Mouse (Mus musculus) gastrocnemius, postnatal 4 days (tissue): ENCODE measurements at regions not wholly inside any gene's neighbourhood (a gene's known extent, or its start where the extent isn't known, plus 50 kb on each side); places are given as distances from the start of the nearest gene placed in this dataset.
"Not testable (repeated sequence)": the region's sequence is repeated elsewhere in the genome, so short reads cannot be mapped to it uniquely, and the experiment has no call there.

Experiments used
- DNase-seq, 2 experiments: peaks; one replicate each; pipeline ENCODE4 v3.0.0; 2021 to 2022; ENCODE audit warnings: low spot score in 2 of 2, mixed read lengths in 2 of 2

DNA sequence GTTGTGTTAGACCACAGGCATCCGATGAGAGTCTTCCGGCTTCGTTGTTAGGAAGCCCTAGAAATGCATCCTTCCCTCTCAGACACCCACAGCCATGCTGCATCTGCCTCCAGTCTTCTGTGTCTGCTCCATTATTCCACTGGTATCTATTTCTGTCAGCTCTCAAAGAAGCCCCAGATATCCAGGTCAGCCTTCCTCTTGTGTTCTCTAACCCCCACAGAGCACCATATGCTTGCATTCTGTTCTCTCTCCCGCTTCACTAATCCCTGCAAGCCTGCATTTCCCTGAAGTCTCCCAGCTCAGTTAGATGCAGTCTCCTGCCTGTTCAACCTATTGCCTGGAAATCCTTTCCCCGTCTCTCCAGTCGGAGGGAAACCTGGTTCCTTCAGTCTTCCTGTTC lies 53.6 kb upstream of the Wdfy3 start:
- DNase-seq: no peak

DNA sequence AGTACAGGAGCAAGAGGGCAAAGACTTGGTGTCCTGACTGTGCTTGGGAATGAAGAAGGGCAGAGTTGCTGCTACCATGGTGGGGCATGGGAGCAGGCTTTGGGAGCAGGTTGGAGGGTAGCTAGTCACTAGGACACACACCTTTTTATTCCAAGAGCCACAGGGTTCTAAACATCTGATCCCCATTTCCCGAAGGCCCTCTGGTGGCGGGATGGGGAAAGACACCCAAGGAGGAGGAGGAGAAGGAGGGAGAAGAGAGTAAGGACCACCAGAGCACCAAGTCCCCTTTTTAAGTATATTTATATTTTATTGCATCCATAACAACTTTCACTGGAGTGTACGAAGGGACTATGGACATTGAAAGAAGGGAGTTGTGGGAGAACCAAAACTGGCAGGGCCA lies 57.0 kb upstream of the Wdfy3 start:
- DNase-seq: peak; percentile 27 to 29

DNA sequence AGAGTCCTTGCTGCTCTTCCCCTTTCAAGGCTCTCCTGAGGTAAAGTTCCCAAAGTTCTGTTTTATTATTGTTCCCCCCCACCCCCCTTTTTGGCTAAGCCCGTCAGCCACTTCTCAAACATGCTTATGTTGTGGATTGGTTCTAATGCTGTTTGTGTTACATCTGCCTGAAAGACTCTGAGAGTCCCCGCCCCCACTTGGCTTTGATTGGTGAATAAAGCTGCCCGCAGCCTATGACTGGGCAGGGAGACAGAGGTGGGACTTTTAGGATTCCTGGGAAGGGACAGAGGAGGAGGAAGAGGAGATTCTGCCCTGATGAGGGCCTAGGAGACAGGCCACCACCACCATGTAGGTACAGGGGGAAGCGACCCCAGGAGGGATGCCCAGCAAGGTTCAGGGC lies 78.3 kb upstream of the Wdfy3 start:
- DNase-seq: no peak

DNA sequence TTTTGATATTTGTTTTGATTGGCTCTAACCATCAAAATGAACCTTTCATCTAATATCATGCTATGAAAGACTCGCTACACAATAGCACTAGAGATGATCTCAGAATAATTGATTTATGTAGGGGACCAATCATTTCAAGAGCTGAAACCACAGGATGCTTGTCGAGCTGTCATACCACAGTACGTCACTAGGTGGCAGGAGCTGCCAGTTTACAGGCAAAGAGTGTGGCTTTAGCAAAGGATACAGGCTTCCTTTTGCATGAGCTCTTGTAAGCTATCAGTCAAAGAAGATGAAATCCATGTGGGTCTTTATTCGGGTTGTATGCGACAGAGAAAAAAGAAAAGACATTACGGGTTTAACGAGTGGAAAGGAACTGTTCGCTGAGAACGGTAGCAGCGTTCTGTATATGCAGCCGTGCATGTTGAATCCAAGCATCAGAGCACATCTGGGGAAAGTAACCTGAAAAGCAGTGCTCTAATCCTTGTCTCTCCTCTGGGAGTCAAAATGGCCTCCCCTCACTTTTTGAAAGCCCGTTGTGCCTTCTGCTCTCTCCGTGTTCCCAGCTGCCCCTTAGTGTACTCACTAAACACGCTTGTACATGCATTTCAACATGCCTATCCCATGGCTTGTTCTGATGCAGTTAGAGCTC lies 79.9 kb upstream of the Wdfy3 start:
- DNase-seq: peak; percentile 31 to 72

DNA sequence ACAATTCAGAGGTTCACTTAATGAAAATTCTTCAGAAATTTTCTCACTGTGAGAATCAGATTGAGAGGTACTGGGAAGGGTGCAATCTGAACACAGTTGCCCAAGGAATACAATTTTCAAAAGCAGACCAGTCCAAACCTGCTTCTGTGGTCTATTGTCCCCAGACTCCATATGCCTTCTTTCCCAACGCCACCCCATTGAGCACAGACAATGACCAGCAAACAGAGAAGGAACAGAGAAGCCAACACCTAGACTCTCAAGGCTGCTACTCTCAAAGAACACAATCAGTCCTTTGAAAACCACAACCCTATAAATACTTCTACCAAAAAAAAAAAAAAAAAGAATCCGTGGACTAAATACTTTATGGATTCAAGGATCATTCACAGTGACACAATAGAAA lies 89.9 kb upstream of the Wdfy3 start:
- DNase-seq: no peak

DNA sequence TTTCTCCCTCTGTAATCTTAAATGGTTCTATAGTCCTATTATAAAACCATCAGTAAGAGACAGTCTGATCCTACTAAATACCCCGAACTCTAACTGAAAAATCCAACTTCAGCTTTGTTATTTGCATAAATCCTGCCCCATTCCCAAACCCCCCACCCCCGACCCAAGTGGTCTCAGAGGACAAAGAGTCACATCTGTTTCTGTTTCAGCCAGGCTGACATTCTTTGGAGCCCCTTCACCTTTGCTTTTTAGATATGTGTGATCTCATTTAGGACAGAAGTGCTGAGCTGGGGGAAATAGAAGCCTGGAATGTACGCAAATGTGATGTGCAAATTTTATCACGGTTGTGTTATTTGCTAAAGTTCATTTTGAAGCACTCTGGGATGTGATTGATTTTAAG lies 98.3 kb upstream of the Wdfy3 start:
- DNase-seq: no peak

DNA sequence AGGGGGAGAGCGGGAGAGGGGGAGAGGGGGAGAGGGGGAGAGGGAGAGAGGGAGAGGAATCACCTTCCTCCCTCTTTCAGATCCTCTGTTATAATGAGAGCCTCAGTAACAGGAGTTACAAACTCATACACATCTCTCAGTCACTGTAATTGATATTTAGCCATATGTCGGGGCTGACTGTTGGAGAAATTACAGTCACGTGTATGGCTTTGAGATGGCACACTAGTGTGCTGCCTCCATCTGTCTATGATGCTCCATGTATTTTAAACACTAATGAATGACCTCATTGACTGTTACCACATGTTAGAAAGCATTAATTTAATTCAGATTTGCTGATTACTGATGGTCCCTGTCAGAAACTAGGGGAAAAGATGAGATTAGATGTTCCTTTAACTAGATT lies 102.1 kb upstream of the Wdfy3 start:
- DNase-seq: no peak

DNA sequence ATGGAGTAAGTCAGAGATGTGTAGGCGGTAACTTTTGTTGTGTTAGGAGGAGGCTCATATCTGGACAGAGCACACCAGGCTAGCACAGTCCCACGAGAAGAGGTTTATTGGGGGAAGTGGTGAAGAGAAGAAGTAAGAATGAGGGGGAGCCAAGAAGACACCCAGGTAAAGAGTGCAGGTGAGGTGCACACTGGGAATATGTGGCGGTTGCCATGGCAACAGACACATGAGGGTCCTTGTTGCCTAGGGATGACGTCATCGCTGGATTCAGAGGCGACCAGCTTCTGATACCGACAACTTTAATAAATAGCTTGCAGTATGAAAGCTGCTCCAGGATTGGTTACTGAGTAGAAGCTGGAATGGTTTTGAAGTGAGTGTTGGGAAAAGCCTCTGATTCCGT lies 110.5 kb upstream of the Wdfy3 start:
- DNase-seq: no peak

DNA sequence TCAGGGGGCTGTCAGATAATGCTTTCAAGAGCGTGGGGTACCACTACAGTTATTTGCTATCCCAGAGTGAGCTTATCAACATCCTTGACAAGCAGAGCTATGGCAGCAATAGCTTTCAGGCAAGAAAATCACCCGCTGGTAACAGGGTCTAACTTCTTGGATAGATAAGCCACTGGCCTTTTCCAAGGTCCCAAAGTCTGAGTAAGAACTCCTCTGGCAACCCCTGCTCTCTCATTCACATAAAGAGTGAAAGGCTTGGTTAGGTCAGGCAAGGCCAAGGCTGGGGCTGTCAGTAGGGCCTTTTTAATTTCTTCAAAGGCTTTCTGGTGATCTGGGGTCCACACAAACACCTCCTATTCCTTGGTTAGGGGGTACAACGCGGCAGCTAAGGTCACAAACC lies 119.2 kb upstream of the Wdfy3 start:
- not testable (repeated sequence) for DNase-seq

DNA sequence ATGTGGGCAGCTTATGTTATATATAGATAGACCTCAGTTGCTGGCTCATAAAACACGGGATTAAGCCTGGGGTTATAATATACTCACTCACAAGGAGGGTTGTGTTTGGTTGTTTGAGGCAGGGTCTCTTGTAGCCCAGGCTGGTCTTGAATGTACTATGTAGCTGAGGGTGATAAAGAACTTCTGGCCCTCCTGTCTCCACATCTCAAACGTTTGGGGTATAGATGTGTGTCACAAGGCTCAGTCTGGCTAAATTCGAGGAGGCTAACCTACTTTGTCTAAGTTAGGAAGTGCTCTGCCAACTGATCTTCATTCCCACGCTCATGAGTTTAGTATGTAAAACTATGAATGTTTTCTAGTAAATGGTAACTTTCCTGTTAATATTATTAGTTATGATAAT lies 136.7 kb upstream of the Wdfy3 start:
- no peak for DNase-seq

DNA sequence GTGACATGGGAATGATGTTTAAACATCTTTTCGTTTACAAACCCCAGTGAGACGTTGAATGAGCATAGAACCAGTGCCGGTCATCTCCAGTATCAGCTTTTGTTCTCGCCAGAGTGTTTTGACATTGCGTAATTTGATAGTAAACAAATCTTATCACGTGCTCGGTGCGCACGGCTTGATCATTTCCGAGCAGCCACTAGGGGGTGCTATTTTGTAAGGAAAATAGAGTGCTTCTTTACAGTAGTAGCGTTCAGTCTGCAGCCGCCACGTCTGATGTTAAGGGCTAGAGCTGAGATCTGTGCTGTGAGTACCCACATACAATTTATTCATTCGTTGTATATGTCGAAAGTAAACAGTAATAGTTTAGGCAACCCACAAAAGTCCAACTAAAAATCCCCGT lies 137.2 kb upstream of the Wdfy3 start:
- peak; percentile 33 to 69 for DNase-seq

DNA sequence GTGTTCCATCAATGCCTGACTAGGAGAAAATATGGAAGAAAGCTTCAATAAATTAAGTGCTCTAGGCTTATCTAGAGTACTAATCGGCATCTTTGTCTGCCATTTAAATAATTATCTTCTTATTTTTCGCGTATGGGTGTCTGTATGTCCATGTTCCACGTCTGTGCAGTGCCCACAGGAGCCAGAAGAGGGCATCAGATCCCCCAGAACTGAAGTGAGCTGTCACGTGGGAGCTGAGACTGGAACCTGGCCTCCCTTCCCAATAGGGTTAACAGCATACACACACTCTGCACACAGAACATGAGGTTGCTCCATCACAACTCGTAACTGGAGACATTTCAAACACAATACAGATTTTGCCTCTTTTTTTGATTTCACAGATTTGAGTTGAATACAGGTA lies 143.4 kb upstream of the Wdfy3 start:
- peak in 1 of 2 experiments; percentile 25 for DNase-seq

DNA sequence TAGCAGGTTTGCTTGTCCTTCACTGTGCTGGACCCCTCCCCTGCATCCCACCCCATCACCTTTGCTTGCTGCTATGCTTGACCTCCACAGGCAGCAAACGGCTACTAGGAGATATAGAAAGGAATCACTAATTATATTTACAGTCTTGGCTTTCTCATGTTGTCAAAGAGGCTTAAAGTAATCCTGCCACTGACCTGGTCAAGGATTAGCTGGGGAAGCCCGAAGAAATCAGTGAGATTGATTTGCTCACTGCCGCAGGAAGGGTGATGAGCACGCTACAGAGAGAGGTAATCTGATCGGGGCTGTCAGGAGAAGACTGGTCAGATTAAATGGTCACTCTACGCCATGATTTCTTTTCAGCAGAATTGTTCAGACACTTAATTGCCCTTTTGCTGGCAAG lies 157.4 kb upstream of the Wdfy3 start:
- no peak for DNase-seq

DNA sequence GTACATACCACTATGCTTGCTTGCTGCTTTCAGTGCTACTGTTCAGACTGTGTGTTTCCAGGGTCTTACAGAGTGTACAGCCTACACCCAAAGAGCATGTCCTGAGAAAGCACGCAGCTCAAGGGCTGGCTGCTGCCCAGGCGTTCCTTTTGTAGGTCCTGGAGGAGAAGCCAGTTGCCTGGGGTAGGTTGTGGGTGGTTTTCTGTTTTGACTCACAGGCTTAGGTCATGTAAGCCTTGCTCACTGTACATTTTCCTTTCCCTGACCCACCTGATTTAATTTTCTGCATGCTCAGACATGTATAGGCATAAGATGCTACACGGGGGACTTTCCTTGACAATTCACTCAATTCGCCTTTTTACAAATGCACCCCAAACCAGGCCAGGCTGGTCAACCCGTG lies 172.9 kb upstream of the Wdfy3 start:
- no peak for DNase-seq

DNA sequence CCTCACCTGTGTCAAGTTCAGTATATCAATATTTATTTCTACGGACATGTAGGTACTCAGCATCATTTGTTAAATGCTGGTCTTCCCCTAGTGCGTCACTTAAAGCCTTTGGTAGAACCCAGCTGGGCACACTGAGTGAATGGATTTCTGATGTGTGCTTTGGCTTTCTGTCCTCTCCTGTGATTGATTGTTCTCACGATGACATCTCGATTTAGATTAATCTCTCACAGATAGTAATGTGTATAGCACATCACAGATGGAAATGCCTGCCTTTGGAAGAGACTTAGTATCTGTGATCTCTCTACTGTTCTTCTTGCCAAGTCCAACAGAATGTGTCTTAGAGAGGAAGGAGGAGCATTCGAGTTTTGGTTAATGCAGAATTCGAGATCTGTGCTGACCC lies 175.0 kb upstream of the Wdfy3 start:
- no peak for DNase-seq

DNA sequence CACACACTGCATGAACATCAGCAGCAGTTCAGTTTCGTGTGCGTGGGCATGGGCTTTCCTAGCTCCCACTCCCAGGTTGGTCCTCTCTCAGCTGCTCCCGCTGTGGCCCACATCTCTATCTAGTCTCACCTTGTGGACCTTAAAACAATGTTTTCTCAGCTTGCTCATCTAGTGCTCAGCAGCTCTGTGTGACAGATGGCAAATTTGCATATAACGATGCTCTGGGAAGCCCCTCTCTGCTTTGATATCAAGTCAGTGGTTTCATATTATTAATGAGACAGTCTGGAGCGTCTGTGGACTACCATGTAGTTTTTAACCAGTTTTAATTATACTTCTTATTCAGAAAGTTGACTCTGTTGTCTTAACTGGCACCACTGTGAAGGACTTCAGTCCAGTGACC lies 179.0 kb upstream of the Wdfy3 start:
- no peak for DNase-seq

DNA sequence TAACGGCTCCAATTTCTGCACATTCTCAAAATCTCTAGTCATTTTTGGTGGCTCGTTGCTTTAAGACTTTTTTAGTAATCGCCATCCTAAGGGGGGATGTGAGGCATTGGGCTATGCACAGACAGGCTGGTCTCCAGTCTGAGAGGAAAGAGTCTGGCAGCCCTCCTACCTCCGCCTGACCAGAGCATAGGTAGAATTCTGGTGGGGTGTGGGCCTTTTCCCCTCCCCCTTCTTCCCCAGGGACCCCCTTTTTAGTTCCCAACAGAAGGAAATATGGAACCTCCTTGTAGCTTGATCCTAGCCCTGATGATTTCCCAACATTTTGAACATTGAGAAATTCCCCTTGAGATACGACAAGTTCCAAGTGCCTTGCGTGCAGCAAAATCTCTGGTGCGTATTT lies 181.4 kb upstream of the Wdfy3 start:
- no peak for DNase-seq

DNA sequence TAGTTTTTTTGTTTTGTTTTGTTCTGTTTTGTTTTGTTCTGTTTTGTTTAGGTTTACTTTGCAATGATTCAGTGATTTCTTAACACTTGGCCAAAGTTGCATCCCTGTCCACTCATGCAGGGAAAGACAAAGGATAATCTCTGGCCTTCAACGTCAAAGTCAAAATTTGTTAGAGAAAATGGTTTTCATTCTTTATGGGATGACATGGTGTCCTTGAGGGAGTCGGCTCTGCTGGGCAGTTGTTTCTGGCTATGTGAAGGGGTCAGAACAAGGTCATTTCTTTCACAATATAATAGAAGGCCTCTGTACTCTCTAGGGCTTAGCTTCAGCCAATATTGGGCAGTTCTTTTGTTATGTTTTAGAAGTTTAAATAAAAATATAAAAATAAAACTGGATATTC lies 184.1 kb upstream of the Wdfy3 start:
- no peak for DNase-seq

DNA sequence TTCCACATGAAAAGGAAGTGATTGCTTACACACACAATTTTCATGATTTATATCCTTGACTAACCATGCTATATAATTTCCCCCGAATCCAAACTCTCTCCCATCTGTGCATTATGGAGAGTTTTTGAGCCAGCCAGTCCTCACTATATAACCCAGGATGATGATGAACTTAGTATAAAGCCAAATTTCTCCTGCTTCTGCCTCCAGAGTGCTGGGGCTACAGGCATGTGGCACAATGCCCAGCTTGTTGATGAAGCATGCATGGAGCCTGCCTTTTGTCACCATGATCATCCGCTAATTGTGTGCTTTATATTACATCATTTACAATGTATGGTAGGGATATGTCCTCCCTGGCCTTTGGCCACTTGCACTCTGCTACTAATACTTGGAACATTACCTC lies 187.4 kb upstream of the Wdfy3 start:
- no peak for DNase-seq

DNA sequence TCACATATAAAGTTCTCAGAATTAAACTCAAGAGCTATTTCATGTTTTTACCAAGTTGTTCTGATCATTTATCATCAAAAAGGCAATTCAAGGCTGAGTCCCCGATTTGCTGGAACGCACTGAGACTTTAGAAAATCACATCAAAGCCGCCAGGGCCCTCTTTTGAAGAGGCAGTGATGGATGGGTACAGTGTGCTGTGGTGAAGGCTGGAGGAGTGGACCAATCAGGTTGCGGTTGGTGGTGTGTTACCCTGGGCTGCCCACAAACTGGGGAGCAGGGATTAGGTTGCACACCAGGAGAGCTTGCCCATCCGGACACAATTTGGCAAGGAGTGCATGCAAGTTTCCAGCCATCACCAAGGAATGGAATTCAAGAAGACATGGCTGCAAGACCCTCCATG lies 191.9 kb upstream of the Wdfy3 start:
- no peak for DNase-seq

DNA sequence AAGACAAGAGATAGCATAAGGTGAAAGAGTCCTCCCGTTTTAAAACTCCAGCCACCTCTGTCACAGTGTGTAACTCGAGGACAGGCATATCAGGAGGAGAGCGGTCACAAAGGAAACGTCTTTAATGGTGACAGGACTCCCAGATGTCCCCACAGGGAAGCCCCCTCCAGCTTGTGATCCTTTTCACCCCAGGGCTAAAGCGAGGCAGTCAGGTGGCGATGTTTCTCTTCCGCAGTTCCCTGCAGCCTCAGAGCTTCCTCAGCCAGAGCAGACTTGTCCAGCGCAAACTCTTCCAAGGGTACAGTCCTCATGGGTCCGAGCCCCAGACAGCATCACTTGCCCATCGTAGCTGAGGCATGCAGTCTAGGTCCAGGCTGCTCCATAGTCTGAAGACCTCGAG lies 196.7 kb upstream of the Wdfy3 start:
- DNase-seq: no peak

DNA sequence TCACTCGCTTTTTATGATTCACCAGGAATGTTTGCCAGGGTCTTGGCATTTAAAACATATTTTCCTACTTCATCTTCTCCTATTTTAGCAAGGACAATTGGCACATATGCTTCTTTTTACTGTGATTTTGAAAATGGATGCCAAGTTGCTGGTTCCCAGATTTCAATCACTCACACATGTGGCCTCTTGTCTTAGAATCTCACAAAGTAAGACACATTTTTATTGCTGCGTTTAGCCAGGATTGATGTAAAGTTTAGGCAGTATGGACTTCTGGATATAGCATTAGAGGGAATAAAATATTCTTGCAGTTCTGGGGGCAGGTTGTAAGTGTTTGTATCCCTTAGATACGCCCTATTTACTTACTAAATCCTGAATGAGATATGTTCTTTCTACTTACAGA lies 197.4 kb upstream of the Wdfy3 start:
- DNase-seq: no peak

DNA sequence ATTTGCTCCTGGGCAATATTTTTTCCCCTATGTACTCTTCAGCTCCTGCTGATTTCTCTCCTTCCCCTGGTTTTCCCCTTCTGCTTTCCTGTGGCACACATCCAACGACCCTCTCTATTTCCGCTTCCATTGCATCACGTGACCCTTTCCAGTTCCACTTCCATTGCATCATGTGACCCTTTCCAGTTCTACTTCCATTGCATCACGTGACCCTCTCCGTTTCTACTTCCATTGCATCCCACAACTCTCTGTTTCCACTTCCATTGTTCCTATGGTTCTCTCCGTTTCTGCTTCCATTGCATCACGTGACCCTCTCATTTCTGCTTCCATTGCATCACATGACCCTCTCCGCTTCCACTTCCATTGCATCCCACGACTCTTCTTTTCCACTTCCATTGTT lies 199.5 kb upstream of the Wdfy3 start:
- no peak for DNase-seq

DNA sequence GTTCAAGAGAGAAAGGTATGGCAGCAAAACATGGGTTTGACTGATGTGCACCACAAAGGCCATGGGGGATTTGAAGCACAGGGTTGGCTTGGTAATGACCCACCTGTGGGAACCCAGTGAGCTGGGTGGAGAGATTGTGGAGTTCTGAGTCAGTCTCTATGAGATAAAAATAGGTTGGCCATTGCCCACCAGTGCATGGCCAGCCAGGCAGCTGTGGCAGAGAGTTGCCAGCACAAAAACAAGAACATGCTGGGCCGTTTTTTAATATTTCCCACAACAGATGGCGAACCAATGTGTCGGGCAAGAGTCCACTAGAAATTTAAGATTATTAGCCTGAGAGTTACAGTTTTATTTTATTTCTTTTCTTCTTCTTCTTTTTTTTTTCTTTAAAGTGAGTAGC lies 205.6 kb upstream of the Arhgap24 start:
- no peak for DNase-seq
